Mouse (Mus musculus): ENCODE data around the gene 4930426L09Rik. TPM values are rescaled to one million over a fixed set of nuclear protein-coding genes. Genes with fewer than 3 reads are reported as not detected.

4930426L09Rik gene
- polyA plus RNA-seq (2012; rRNA removed), result 0.28 and 0.35 TPM in 2 replicates

GRCm38 (mm10) chr2:18998054-18998478 lies at the start of gene 4930426L09Rik, which contains the start of gene Pip4k2a:
Gene 4930426L09Rik, plus strand, starts transcription at chr2:18998343.
Gene Pip4k2a, minus strand, starts transcription at chr2:18998126.

Other genes starting within 250 kb of the 4930426L09Rik start
- gene Pip4k2a, start 217 bp upstream of the 4930426L09Rik start, polyA plus RNA-seq (2012; rRNA removed), result 9.6 and 9.9 TPM in 2 replicates
- gene Armc3, start 201.0 kb downstream of the 4930426L09Rik start, polyA plus RNA-seq (2012; rRNA removed), result 0.06 and 0.10 TPM in 2 replicates